Mouse (Mus musculus) E14TG2a.4 (cell line): ENCODE data around the gene Scpep1.

Experiments used
- CTCF ChIP-seq: conservative IDR thresholded peaks from 2 replicates; pipeline ENCODE4 v1.5.1; 2014; ENCODE audit warnings: low read length
- POU5F1 ChIP-seq: IDR thresholded peaks from 2 replicates; pipeline ENCODE4 v1.6.1; 2014; ENCODE audit warnings: low read length, borderline replicate concordance

DNA sequence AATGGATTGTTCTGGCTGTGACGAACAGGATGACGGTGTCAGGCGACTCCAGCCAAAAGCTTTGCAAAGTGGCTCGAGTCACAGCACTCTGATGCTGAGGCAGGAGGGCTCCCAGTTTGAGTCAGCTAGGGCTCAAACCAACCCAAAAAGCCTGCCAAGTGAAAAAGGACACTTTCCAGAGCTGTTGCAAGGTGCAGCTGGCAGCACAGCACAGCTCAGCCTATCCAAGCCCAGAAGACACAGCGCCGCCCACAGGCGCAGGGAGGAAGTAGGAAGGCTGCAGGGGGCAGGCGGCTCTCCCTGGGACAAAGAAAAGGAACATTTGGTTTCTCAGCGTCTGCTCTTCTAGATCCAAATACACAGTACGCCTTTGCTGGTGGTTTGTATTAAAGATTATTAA lies 31.4 kb upstream of the Scpep1 start:
- TF ChIP-seq CTCF: peak; percentile 58
- TF ChIP-seq POU5F1: no peak
